Mouse (Mus musculus): ENCODE data around the gene Calcoco1. TPM values are rescaled to one million over a fixed set of nuclear protein-coding genes. Genes with fewer than 3 reads are reported as not detected.

The Calcoco1 gene
- total and polyA plus RNA-seq, 3 experiments: 2.9 to 19.0 TPM; not detected in 1

GRCm38 (mm10) chr15:102672215-102673071 lies 49.5 kb downstream of the Calcoco1 start, which contains the start of gene Atp5g2:
Atp5g2 (minus strand) TSS chr15:102672352.
- no peak for TF ChIP-seq TAL1 (IDR thresholded peaks at IDR 0.05; ENCODE audit: low read length)
- TF ChIP-seq USF2 (IDR thresholded peaks at IDR 0.05; ENCODE audit: borderline replicate concordance in 1 of 2, insufficient read depth in 1 of 2, low read depth in 1 of 2, low read length in 2 of 2): no peak
- TF ChIP-seq GATA1 (IDR thresholded peaks at IDR 0.05; ENCODE audit: low read depth, low read length): no peak
- no peak for TF ChIP-seq HCFC1 (IDR thresholded peaks at IDR 0.05; ENCODE audit: low read depth, low read length)
- TF ChIP-seq MXI1 (IDR thresholded peaks at IDR 0.05; ENCODE audit: low read depth, low read length): no peak
- no peak for TF ChIP-seq CTCF (IDR thresholded peaks at IDR 0.05 in 2 of 3, conservative IDR thresholded peaks at IDR 0.05 in 1 of 3; ENCODE audit: control insufficient read depth in 1 of 3, insufficient read depth in 1 of 3, low read depth in 2 of 3, low read length in 3 of 3, poor library complexity in 1 of 3, severe bottlenecking in 1 of 3)
- no peak for TF ChIP-seq MAX (IDR thresholded peaks at IDR 0.05; ENCODE audit: low read length)
- Histone ChIP-seq H3K27ac (ENCODE audit: control insufficient read depth, low read depth, low read length) (no peak within 1 kb of the TSS), H3K4me1 (ENCODE audit: control insufficient read depth in 1 of 2, insufficient read depth in 2 of 2, low read length in 2 of 2) (peaks cover 4 to 10% of the 10 kb centered on the region in 2 experiments), H3K9me3 (replicated peaks; ENCODE audit: insufficient read depth, low read length) (no peaks in the 10 kb centered on the region), H3K36me3 (ENCODE audit: control insufficient read depth in 1 of 2, insufficient read depth in 2 of 2, low read length in 2 of 2) (peaks cover 8 to 22% of the 10 kb centered on the region in 2 experiments), H3K79me2 (ENCODE audit: control insufficient read depth, insufficient read depth, low read length, poor library complexity) (peaks cover 19% of the 10 kb centered on the region), H3K4me3 (ENCODE audit: control insufficient read depth in 1 of 2, insufficient read depth in 1 of 2, low read depth in 2 of 2, low read length in 2 of 2) (peak within 1 kb of the TSS in 1 of 2 experiments; percentile 17; a peak in 1 of 4 replicates), H3K9ac (ENCODE audit: control insufficient read depth, low read depth, low read length, poor library complexity, severe bottlenecking) (peak within 1 kb of the TSS; percentile 48), H3K27me3 (ENCODE audit: control insufficient read depth in 1 of 2, insufficient read depth in 2 of 2, low read length in 2 of 2) (no peaks in the 10 kb centered on the region)
- DNase-seq (ENCODE audit: low read depth, low spot score): no peak

GRCm38 (mm10) chr15:102671721-102672214 lies 50.2 kb downstream of the Calcoco1 start:
- TF ChIP-seq RAD21 (IDR thresholded peaks at IDR 0.05; ENCODE audit: low read depth, low read length) (no peak), POLR2A (IDR thresholded peaks at IDR 0.05; ENCODE audit: control insufficient read depth in 1 of 2, insufficient read depth in 1 of 2, low read depth in 1 of 2, low read length in 2 of 2, poor library complexity in 1 of 2) (0 out of 4 replicates have a peak, but pooled peaks of 1 of the 2 experiments have one; percentile 2), MAZ (IDR thresholded peaks at IDR 0.05; ENCODE audit: low read depth, low read length) (no peak), ETS1 (IDR thresholded peaks at IDR 0.05; ENCODE audit: low read depth, low read length) (no peak)
- Histone ChIP-seq H3K9ac (ENCODE audit: control insufficient read depth, low read depth, low read length, poor library complexity, severe bottlenecking) (peak overlapping the region; percentile 48; the same call in 1 of the 2 replicates), H3K36me3 (ENCODE audit: control insufficient read depth in 1 of 2, insufficient read depth in 2 of 2, low read length in 2 of 2) (peaks cover 8 to 22% of the 10 kb centered on the region in 2 experiments), H3K79me2 (ENCODE audit: control insufficient read depth, insufficient read depth, low read length, poor library complexity) (peaks cover 19% of the 10 kb centered on the region), H3K27me3 (ENCODE audit: control insufficient read depth in 1 of 2, insufficient read depth in 2 of 2, low read length in 2 of 2) (no peaks in the 10 kb centered on the region), H3K4me3 (ENCODE audit: control insufficient read depth in 1 of 2, insufficient read depth in 1 of 2, low read depth in 2 of 2, low read length in 2 of 2) (no peak overlapping the region), H3K4me1 (ENCODE audit: control insufficient read depth in 1 of 2, insufficient read depth in 2 of 2, low read length in 2 of 2) (peaks cover 4 to 10% of the 10 kb centered on the region in 2 experiments), H3K27ac (ENCODE audit: control insufficient read depth, low read depth, low read length) (no peak overlapping the region), H3K9me3 (replicated peaks; ENCODE audit: insufficient read depth, low read length) (no peaks in the 10 kb centered on the region)
- no peak for DNase-seq (ENCODE audit: low read depth, low spot score)

Measured in MEL (cell line).